Comparison of ENCODE assay signal across 10 mouse cellular contexts in genomic region chr6:54460915-54461671, GRCm38 (mm10). TPM values are rescaled to one million over a fixed set of nuclear protein-coding genes. Genes with fewer than 3 reads are reported as not detected.
DNase-seq lines count a peak whose midpoint lies in the region; ATAC-seq and TF ChIP-seq lines count a peak whose summit lies in the region.
"Had no signal": no experiment of that assay in that cellular context is flagged by ENCODE, and none has a peak within 500 bp of the region (broad histone marks: within the 10 kb centered on the region; RNA-seq: fewer than 3 reads in every experiment).

No protein-coding gene starts in this region.

- peaks cover 12% of the 10 kb centered on the region; the same call in 1 of the 2 replicates for H3K4me1 ChIP-seq in midbrain, embryonic 13.5 days (replicated peaks)
- H3K4me1 ChIP-seq in midbrain, embryonic 16.5 days (ENCODE audit: control insufficient read depth, insufficient read depth, low read length) = no peaks in the 10 kb centered on the region
- peaks cover 72% of the 10 kb centered on the region for H3K4me1 ChIP-seq in heart, embryonic 13.5 days
- H3K4me1 ChIP-seq in stomach, postnatal 0 days (replicated peaks; ENCODE audit: control insufficient read depth, insufficient read depth) = no peaks in the 10 kb centered on the region
- H3K4me1 ChIP-seq in midbrain, embryonic 11.5 days (ENCODE audit: control insufficient read depth, insufficient read depth, low read length) = no peaks in the 10 kb centered on the region
- no peaks in the 10 kb centered on the region for H3K4me1 ChIP-seq in liver, embryonic 12.5 days

- H3K9ac ChIP-seq in midbrain, embryonic 13.5 days (replicated peaks) = no peak overlapping the region
- H3K9ac ChIP-seq in midbrain, embryonic 16.5 days (ENCODE audit: low read depth, low read length) = no peak overlapping the region
- H3K9ac ChIP-seq in heart, embryonic 13.5 days = 0 out of 2 replicates have a peak overlapping the region, but pooled peaks have one; percentile 1
- no peak overlapping the region for H3K9ac ChIP-seq in stomach, postnatal 0 days (ENCODE audit: low read length)
- no peak overlapping the region for H3K9ac ChIP-seq in midbrain, embryonic 11.5 days (ENCODE audit: low read length)
- H3K9ac ChIP-seq in liver, embryonic 12.5 days = no peak overlapping the region
- H3K9ac ChIP-seq: midbrain, embryonic 12.5 days had no signal

- no peaks in the 10 kb centered on the region for H3K36me3 ChIP-seq in midbrain, embryonic 13.5 days
- no peaks in the 10 kb centered on the region for H3K36me3 ChIP-seq in midbrain, embryonic 16.5 days (ENCODE audit: control insufficient read depth, insufficient read depth, low read length)
- no peaks in the 10 kb centered on the region for H3K36me3 ChIP-seq in heart, embryonic 13.5 days
- H3K36me3 ChIP-seq in stomach, postnatal 0 days (ENCODE audit: control insufficient read depth, insufficient read depth, low read length) = no peaks in the 10 kb centered on the region
- no peaks in the 10 kb centered on the region for H3K36me3 ChIP-seq in midbrain, embryonic 11.5 days (ENCODE audit: control insufficient read depth, insufficient read depth, low read length)
- no peaks in the 10 kb centered on the region for H3K36me3 ChIP-seq in liver, embryonic 12.5 days
- H3K36me3 ChIP-seq: midbrain, embryonic 12.5 days had no signal

- H3K9me3 ChIP-seq in midbrain, embryonic 13.5 days = no peaks in the 10 kb centered on the region
- no peaks in the 10 kb centered on the region for H3K9me3 ChIP-seq in midbrain, embryonic 16.5 days (replicated peaks; ENCODE audit: control insufficient read depth, low read length, poor library complexity, severe bottlenecking)
- H3K9me3 ChIP-seq in heart, embryonic 13.5 days = 0 out of 2 replicates have a peak, but pooled peaks cover 5% of the 10 kb centered on the region
- no peaks in the 10 kb centered on the region for H3K9me3 ChIP-seq in stomach, postnatal 0 days (ENCODE audit: control insufficient read depth, low read length)
- H3K9me3 ChIP-seq in midbrain, embryonic 11.5 days (ENCODE audit: control insufficient read depth, low read length) = no peaks in the 10 kb centered on the region
- no peaks in the 10 kb centered on the region for H3K9me3 ChIP-seq in liver, embryonic 12.5 days (replicated peaks)
- H3K9me3 ChIP-seq: midbrain, embryonic 12.5 days had no signal

- H3K4me3 ChIP-seq in midbrain, embryonic 13.5 days (replicated peaks) = no peak overlapping the region
- no peak overlapping the region for H3K4me3 ChIP-seq in midbrain, embryonic 16.5 days (ENCODE audit: low read depth, low read length)
- no peak overlapping the region for H3K4me3 ChIP-seq in heart, embryonic 13.5 days
- H3K4me3 ChIP-seq in stomach, postnatal 0 days (ENCODE audit: low read depth, low read length) = no peak overlapping the region
- H3K4me3 ChIP-seq in midbrain, embryonic 11.5 days (ENCODE audit: low read depth, low read length) = no peak overlapping the region
- no peak overlapping the region for H3K4me3 ChIP-seq in liver, embryonic 12.5 days
- H3K4me3 ChIP-seq: midbrain, embryonic 12.5 days had no signal

- peak; percentile 37; the same call in 1 of the 2 replicates for ATAC-seq in midbrain, embryonic 13.5 days
- ATAC-seq in midbrain, embryonic 16.5 days = no peak
- peak; percentile 67 for ATAC-seq in heart, embryonic 13.5 days (ENCODE audit: extremely low read depth, insufficient number of reproducible peaks, low FRiP score, low TSS enrichment)
- ATAC-seq in stomach, postnatal 0 days (ENCODE audit: low FRiP score, low TSS enrichment) = no peak
- ATAC-seq in midbrain, embryonic 11.5 days (ENCODE audit: low FRiP score) = no peak
- ATAC-seq in liver, embryonic 12.5 days = no peak

- peak; percentile 79 to 80 for DNase-seq in cerebellum, postnatal 14 days
- DNase-seq in left cerebral cortex, postnatal 4 days = peak; percentile 71
- DNase-seq in stomach, postnatal 0 days (ENCODE audit: low spot score) = peak; percentile 21
- DNase-seq in midbrain, embryonic 11.5 days (ENCODE audit: low spot score, missing footprints) = no peak

- TF ChIP-seq CTCF in stomach, postnatal 0 days (IDR thresholded peaks at IDR 0.05; ENCODE audit: low read depth) = no peak

- no peak overlapping the region for H3K27ac ChIP-seq in midbrain, embryonic 13.5 days
- no peak overlapping the region for H3K27ac ChIP-seq in midbrain, embryonic 16.5 days (ENCODE audit: low read length)
- H3K27ac ChIP-seq in heart, embryonic 13.5 days (replicated peaks) = peak overlapping the region; percentile 70
- no peak overlapping the region for H3K27ac ChIP-seq in stomach, postnatal 0 days (replicated peaks)
- H3K27ac ChIP-seq in midbrain, embryonic 11.5 days (ENCODE audit: low read depth, low read length) = no peak overlapping the region
- H3K27ac ChIP-seq in liver, embryonic 12.5 days = no peak overlapping the region
- H3K27ac ChIP-seq: midbrain, embryonic 12.5 days had no signal

- WGBS in midbrain, embryonic 13.5 days = 74% methylated on average over 13 of the region's 13 CpGs
- WGBS in midbrain, embryonic 16.5 days = 63% methylated on average over 13 of the region's 13 CpGs
- 46% methylated on average over 13 of the region's 13 CpGs for WGBS in heart, embryonic 13.5 days
- 67% methylated on average over 13 of the region's 13 CpGs for WGBS in stomach, postnatal 0 days
- WGBS in midbrain, embryonic 11.5 days = 80% methylated on average over 13 of the region's 13 CpGs
- 64% methylated on average over 13 of the region's 13 CpGs for WGBS in liver, embryonic 12.5 days (ENCODE audit: insufficient replicate concordance)

- TF ChIP-seq EP300 in stomach, postnatal 0 days (optimal IDR thresholded peaks at IDR 0.05) = no peak

- intact Hi-C loops in left cerebral cortex, postnatal 4 days (cut with DNase I) = no loop called here

- no peaks in the 10 kb centered on the region for H3K27me3 ChIP-seq in midbrain, embryonic 13.5 days
- no peaks in the 10 kb centered on the region for H3K27me3 ChIP-seq in midbrain, embryonic 16.5 days (ENCODE audit: control insufficient read depth, insufficient read depth, low read depth, low read length)
- no peaks in the 10 kb centered on the region for H3K27me3 ChIP-seq in heart, embryonic 13.5 days (replicated peaks)
- H3K27me3 ChIP-seq in stomach, postnatal 0 days (ENCODE audit: control insufficient read depth, insufficient read depth, low read length) = no peaks in the 10 kb centered on the region
- H3K27me3 ChIP-seq in midbrain, embryonic 11.5 days (ENCODE audit: control insufficient read depth, insufficient read depth, low read length) = no peaks in the 10 kb centered on the region
- H3K27me3 ChIP-seq in liver, embryonic 12.5 days (replicated peaks) = no peaks in the 10 kb centered on the region
- H3K27me3 ChIP-seq: midbrain, embryonic 12.5 days had no signal

- H3K4me2 ChIP-seq in midbrain, embryonic 13.5 days (replicated peaks) = no peak overlapping the region
- H3K4me2 ChIP-seq in midbrain, embryonic 16.5 days (ENCODE audit: low read length) = no peak overlapping the region
- no peak overlapping the region for H3K4me2 ChIP-seq in heart, embryonic 13.5 days
- no peak overlapping the region for H3K4me2 ChIP-seq in stomach, postnatal 0 days (replicated peaks; ENCODE audit: low read depth)
- H3K4me2 ChIP-seq in midbrain, embryonic 11.5 days = no peak overlapping the region
- H3K4me2 ChIP-seq in liver, embryonic 12.5 days = no peak overlapping the region
- H3K4me2 ChIP-seq: midbrain, embryonic 12.5 days had no signal

RNA-seq across cellular contexts. Expression of gene Wipf3, which starts 31.7 kb away (rescaled TPM):
- 2.8 and 3.0 TPM in 2 replicates for polyA plus RNA-seq in midbrain, embryonic 13.5 days (2015; fragmentation: Nextera tagmentation; extraction: Ambion mirVana)
- 3.6 and 5.0 TPM in 2 replicates for polyA plus RNA-seq in midbrain, embryonic 16.5 days (2015; fragmentation: Nextera tagmentation; extraction: Ambion mirVana)
- polyA plus RNA-seq in heart, embryonic 13.5 days (2015; fragmentation: Nextera tagmentation; extraction: Ambion mirVana) = 4.4 and 4.5 TPM in 2 replicates
- total RNA-seq in left cerebral cortex, postnatal 4 days (2021) = 10 to 100 TPM; 21.9 to 22.6 TPM
- polyA plus RNA-seq in stomach, postnatal 0 days (2015; fragmentation: Nextera tagmentation; extraction: Ambion mirVana) = 0.32 and 0.52 TPM in 2 replicates
- polyA plus RNA-seq in midbrain, embryonic 11.5 days (2014; fragmentation: Nextera tagmentation; extraction: Ambion mirVana) = 0.50 and 0.55 TPM in 2 replicates
- polyA plus RNA-seq in liver, embryonic 12.5 days (2016; fragmentation: Nextera tagmentation; extraction: Ambion mirVana) = 0.14 and 0.15 TPM in 2 replicates
- total RNA-seq: hematopoietic stem cell, adult 5-6 weeks had no signal

Comparison
In these comparisons a context has a peak if more than half of its experiments do, and no peak if none do; other contexts are left out.
1. ATAC-seq: peak in midbrain, embryonic 13.5 days (single experiment) and heart, embryonic 13.5 days (single experiment); none in midbrain, embryonic 16.5 days (single experiment), stomach, postnatal 0 days (single experiment), midbrain, embryonic 11.5 days (single experiment) and liver, embryonic 12.5 days (single experiment).